Mouse (Mus musculus): ENCODE measurements around the gene Pak4. TPM values are rescaled to one million over a fixed set of nuclear protein-coding genes. Genes with fewer than 3 reads are reported as not detected.
A peak's percentile ranks its signal among the peaks of the same experiment; 100 is the strongest.

Pak4 gene
- total RNA-seq, 2 experiments from 2014 or later: 13.7 to 16.2 TPM

- TF ChIP-seq CTCF (conservative IDR thresholded peaks at IDR 0.05): no peak
- peak in 1 of 2 experiments; percentile 42 for DNase-seq (ENCODE audit: low spot score in 2 of 2)
- no peak overlapping the region for H3K4me3 ChIP-seq
- H3K27ac ChIP-seq: peak overlapping the region; percentile 91
Observed at GRCm38 (mm10) chr7:28583570-28584344, 14.2 kb downstream of the Pak4 start.

GRCm38 (mm10) chr7:28582841-28583240 lies 15.1 kb downstream of the Pak4 start:
- DNase-seq (ENCODE audit: low spot score in 2 of 2): peak in 1 of 2 experiments; percentile 48
- TF ChIP-seq CTCF (conservative IDR thresholded peaks at IDR 0.05): no peak
- peak overlapping the region; percentile 91 for H3K27ac ChIP-seq
- no peak overlapping the region for H3K4me3 ChIP-seq

GRCm38 (mm10) chr7:28581721-28582120 lies 16.3 kb downstream of the Pak4 start:
- DNase-seq (ENCODE audit: low spot score in 2 of 2): no peak
- H3K27ac ChIP-seq: peak overlapping the region; percentile 91
- H3K4me3 ChIP-seq: no peak overlapping the region
- no peak for TF ChIP-seq CTCF (conservative IDR thresholded peaks at IDR 0.05)

- no peak overlapping the region for H3K4me3 ChIP-seq
- TF ChIP-seq CTCF (conservative IDR thresholded peaks at IDR 0.05): no peak
- DNase-seq (ENCODE audit: low spot score in 2 of 2): no peak
- H3K27ac ChIP-seq: no peak overlapping the region
Observed at GRCm38 (mm10) chr7:28579826-28580225, 18.2 kb downstream of the Pak4 start.

- H3K4me3 ChIP-seq: no peak overlapping the region
- no peak overlapping the region for H3K27ac ChIP-seq
- TF ChIP-seq CTCF (conservative IDR thresholded peaks at IDR 0.05): no peak
- DNase-seq (ENCODE audit: low spot score in 2 of 2): no peak
Observed at GRCm38 (mm10) chr7:28578543-28579053, 19.4 kb downstream of the Pak4 start.

GRCm38 (mm10) chr7:28577826-28578542 lies 20.0 kb downstream of the Pak4 start:
- Histone ChIP-seq H3K4me3 (no peak overlapping the region), H3K27ac (peak overlapping the region; percentile 89; the same call in 1 of the 2 replicates)
- no peak for DNase-seq (ENCODE audit: low spot score in 2 of 2)
- no peak for TF ChIP-seq CTCF (conservative IDR thresholded peaks at IDR 0.05)

- H3K4me3 ChIP-seq: peak overlapping the region; percentile 39
- DNase-seq (ENCODE audit: low spot score in 2 of 2): peak; percentile 39 to 57
- TF ChIP-seq CTCF (conservative IDR thresholded peaks at IDR 0.05): no peak
- peak overlapping the region; percentile 89 for H3K27ac ChIP-seq
Observed at GRCm38 (mm10) chr7:28576271-28576914, 21.6 kb downstream of the Pak4 start.

- DNase-seq (ENCODE audit: low spot score in 2 of 2): peak; percentile 77 to 88
- TF ChIP-seq CTCF (conservative IDR thresholded peaks at IDR 0.05): peak; percentile 45
- peak overlapping the region; percentile 39 for H3K4me3 ChIP-seq
Observed at GRCm38 (mm10) chr7:28575597-28575996, 22.4 kb downstream of the Pak4 start.

GRCm38 (mm10) chr7:28573236-28573635 lies 24.7 kb downstream of the Pak4 start:
- TF ChIP-seq CTCF (conservative IDR thresholded peaks at IDR 0.05): no peak
- DNase-seq (ENCODE audit: low spot score in 2 of 2): no peak
- H3K27ac ChIP-seq: no peak overlapping the region
- H3K4me3 ChIP-seq: no peak overlapping the region

More at GRCm38 (mm10) chr7:28575597-28575996, 22.4 kb downstream of the Pak4 start:
- H3K27ac ChIP-seq: peak overlapping the region; percentile 89

GRCm38 (mm10) chr7:28572689-28573088 lies 25.3 kb downstream of the Pak4 start:
- Histone ChIP-seq H3K4me3 (no peak overlapping the region), H3K27ac (no peak overlapping the region)
- no peak for DNase-seq (ENCODE audit: low spot score in 2 of 2)
- TF ChIP-seq CTCF (conservative IDR thresholded peaks at IDR 0.05): no peak

- no peak for TF ChIP-seq CTCF (conservative IDR thresholded peaks at IDR 0.05)
- Histone ChIP-seq H3K27ac (peak overlapping the region; percentile 71), H3K4me3 (no peak overlapping the region)
- no peak for DNase-seq (ENCODE audit: low spot score in 2 of 2)
Observed at GRCm38 (mm10) chr7:28570982-28571682, 26.9 kb downstream of the Pak4 start.

GRCm38 (mm10) chr7:28570291-28570981 lies 27.5 kb downstream of the Pak4 start:
- H3K4me3 ChIP-seq: no peak overlapping the region
- DNase-seq (ENCODE audit: low spot score in 2 of 2): no peak
- TF ChIP-seq CTCF (conservative IDR thresholded peaks at IDR 0.05): 0 out of 2 replicates have a peak, but pooled peaks have one; percentile 7
- H3K27ac ChIP-seq: peak overlapping the region; percentile 71
